Mouse (Mus musculus): ENCODE measurements around the gene Dpp7. TPM values are rescaled to one million over a fixed set of nuclear protein-coding genes. Genes with fewer than 3 reads are reported as not detected.

The Dpp7 gene
- total and polyA plus RNA-seq, 3 experiments = 4.8 to 11.8 (median 5.4) TPM

DNA sequence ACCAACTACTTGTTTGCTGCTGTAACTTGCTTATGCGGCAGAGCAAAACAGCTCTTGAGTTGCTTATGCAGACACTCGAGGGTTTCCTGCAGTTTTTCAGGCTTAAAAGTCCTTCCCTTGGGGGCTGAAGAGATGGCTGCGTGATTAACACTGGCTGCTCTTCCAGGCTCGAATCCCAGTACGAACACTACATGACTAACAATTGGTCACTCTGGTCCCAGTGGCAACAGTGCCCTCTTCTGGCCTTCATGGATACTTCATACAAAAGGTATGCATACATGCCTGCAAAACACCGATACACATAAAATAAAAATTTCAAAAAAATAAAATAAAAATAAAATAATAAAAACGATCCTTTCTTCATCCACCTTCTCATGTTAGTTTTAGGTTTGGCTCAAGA lies 27.7 kb downstream of the Dpp7 start:
- Histone ChIP-seq H3K27ac (no peak overlapping the region), H3K4me3 (no peak overlapping the region), H3K79me2 (replicated peaks; ENCODE audit: control insufficient read depth, insufficient read depth, low read length) (no peaks in the 10 kb centered on the region), H3K9ac (ENCODE audit: low read depth, low read length) (no peak overlapping the region), H3K4me1 (ENCODE audit: control insufficient read depth, insufficient read depth, low read length) (peaks cover 5% of the 10 kb centered on the region), H3K36me3 (ENCODE audit: control insufficient read depth, insufficient read depth, low read length) (no peaks in the 10 kb centered on the region; the same call in 1 of the 2 replicates), H3K27me3 (ENCODE audit: control insufficient read depth, insufficient read depth, low read length) (no peaks in the 10 kb centered on the region)
- 36% methylated on average over 7 of the region's 7 CpGs for WGBS
- intact Hi-C loops (cut with DNase I) = no loop called here
- no peak for DNase-seq
- TF ChIP-seq POLR2A (IDR thresholded peaks at IDR 0.05; ENCODE audit: insufficient read depth, low read depth, low read length) (no peak), CTCF (IDR thresholded peaks at IDR 0.05) (peak; percentile 68)

DNA sequence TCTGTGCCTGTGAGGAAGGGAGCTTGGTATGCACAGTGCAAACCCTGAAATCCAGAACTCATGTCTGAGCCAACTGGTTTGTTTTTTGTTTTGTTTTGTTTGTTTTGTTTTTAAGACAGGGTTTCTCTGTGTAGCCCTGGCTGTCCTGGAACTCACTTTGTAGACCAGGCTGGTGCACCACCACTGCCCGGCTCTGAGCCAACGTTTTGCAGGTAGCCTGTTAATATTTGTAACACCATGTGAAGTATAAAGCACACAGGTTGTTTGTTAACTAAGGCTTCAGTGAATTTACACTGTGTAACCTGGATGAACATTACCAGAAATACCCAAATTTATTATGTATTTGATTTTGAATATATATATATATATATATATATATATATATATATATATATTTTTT lies 30.1 kb downstream of the Dpp7 start:
- intact Hi-C loops (cut with DNase I) = no loop called here
- TF ChIP-seq POLR2A (IDR thresholded peaks at IDR 0.05; ENCODE audit: insufficient read depth, low read depth, low read length) (no peak), EP300 (IDR thresholded peaks at IDR 0.05; ENCODE audit: insufficient read depth, low read depth, low read length) (no peak), CTCF (IDR thresholded peaks at IDR 0.05) (no peak)
- Histone ChIP-seq H3K79me2 (replicated peaks; ENCODE audit: control insufficient read depth, insufficient read depth, low read length) (no peaks in the 10 kb centered on the region), H3K27ac (no peak overlapping the region), H3K27me3 (ENCODE audit: control insufficient read depth, insufficient read depth, low read length) (no peaks in the 10 kb centered on the region), H3K36me3 (ENCODE audit: control insufficient read depth, insufficient read depth, low read length) (no peaks in the 10 kb centered on the region), H3K4me3 (no peak overlapping the region), H3K9ac (ENCODE audit: low read depth, low read length) (no peak overlapping the region), H3K4me1 (ENCODE audit: control insufficient read depth, insufficient read depth, low read length) (no peaks in the 10 kb centered on the region)
- no peak for DNase-seq
- 71% methylated on average over 2 of the region's 2 CpGs for WGBS

DNA sequence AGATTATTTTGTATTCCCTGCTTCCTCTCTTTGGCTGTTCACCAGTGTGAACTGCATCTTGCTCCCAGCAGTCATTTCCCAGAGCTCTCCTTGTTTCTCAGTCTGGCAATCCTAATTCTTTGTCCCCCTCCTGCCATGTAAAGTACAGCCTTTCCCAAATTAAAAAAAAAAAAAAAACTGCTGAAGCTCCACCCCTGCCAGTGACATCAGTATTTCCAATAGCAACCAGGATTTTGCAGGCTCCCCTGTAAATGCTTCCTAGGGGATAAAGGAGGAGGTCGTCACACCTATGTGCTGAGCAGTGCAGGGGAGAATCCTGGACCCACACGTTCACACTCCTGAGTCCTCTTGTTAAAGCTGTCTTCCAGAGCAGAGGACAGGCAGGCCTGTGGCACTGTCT lies 36.1 kb downstream of the Dpp7 start:
- Histone ChIP-seq H3K4me1 (ENCODE audit: control insufficient read depth, insufficient read depth, low read length) (no peaks in the 10 kb centered on the region), H3K9ac (ENCODE audit: low read depth, low read length) (no peak overlapping the region), H3K27me3 (ENCODE audit: control insufficient read depth, insufficient read depth, low read length) (peaks cover 3% of the 10 kb centered on the region; the same call in 1 of the 2 replicates), H3K4me3 (no peak overlapping the region), H3K27ac (no peak overlapping the region), H3K79me2 (replicated peaks; ENCODE audit: control insufficient read depth, insufficient read depth, low read length) (no peaks in the 10 kb centered on the region), H3K36me3 (ENCODE audit: control insufficient read depth, insufficient read depth, low read length) (no peaks in the 10 kb centered on the region)
- TF ChIP-seq EP300 (IDR thresholded peaks at IDR 0.05; ENCODE audit: insufficient read depth, low read depth, low read length) (no peak), POLR2A (IDR thresholded peaks at IDR 0.05; ENCODE audit: insufficient read depth, low read depth, low read length) (no peak), CTCF (IDR thresholded peaks at IDR 0.05) (no peak)
- 33% methylated on average over 2 of the region's 2 CpGs for WGBS
- intact Hi-C loops (cut with DNase I) = no loop called here
- DNase-seq = no peak

DNA sequence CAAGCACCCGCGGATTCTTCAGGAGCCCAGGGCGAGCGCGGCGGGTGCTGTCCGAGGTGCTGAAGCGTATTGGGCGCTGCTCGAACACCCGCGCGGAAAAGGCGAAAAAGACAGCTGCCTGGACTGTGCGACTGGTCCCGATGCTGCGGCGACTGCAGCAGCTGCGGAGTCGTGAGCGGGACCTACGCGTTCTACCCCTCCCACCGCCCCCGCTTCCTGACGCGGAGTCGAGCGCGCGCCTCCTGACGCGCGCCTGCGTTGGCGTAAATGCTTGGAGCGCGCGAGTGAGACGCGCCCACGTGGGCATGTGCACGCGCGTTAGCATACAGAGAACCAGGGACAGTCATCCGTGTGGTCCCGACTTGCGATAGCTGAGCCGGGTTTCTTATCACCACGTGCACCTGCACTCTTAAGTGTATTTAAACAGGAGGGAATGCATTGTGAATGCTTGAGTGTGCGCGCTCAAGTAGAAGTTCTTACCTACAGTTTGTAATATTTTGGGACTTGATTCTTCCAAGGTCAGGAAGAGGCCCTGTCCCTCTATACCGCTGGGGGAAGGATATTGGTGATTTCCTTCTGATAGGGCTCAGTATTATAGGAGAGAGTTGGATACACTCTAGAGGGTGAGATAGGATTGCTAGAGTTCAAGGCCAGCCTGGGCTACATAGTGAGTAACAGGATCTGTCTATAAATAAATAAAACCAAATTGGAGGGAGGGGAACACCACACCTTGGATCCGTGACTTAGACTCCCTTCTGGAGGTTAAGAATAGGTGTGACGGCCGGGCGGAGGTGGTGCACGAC lies 37.0 kb downstream of the Dpp7 start, which contains the start of gene Grin1:
Grin1 (minus strand) TSS at position 217 of the 803 bp plus-strand sequence.
- Histone ChIP-seq H3K9ac (ENCODE audit: low read depth, low read length) (no peak within 1 kb of the TSS), H3K27me3 (ENCODE audit: control insufficient read depth, insufficient read depth, low read length) (peaks cover 3% of the 10 kb centered on the region; the same call in 1 of the 2 replicates), H3K36me3 (ENCODE audit: control insufficient read depth, insufficient read depth, low read length) (no peaks in the 10 kb centered on the region), H3K4me3 (no peak within 1 kb of the TSS), H3K27ac (no peak within 1 kb of the TSS), H3K4me1 (ENCODE audit: control insufficient read depth, insufficient read depth, low read length) (no peaks in the 10 kb centered on the region), H3K79me2 (replicated peaks; ENCODE audit: control insufficient read depth, insufficient read depth, low read length) (no peaks in the 10 kb centered on the region)
- no peak for TF ChIP-seq CTCF (IDR thresholded peaks at IDR 0.05)
- TF ChIP-seq POLR2A (IDR thresholded peaks at IDR 0.05; ENCODE audit: insufficient read depth, low read depth, low read length) = no peak
- TF ChIP-seq EP300 (IDR thresholded peaks at IDR 0.05; ENCODE audit: insufficient read depth, low read depth, low read length) = no peak
- intact Hi-C loops (cut with DNase I) = no loop called here
- WGBS = 10% methylated on average over 58 of the region's 58 CpGs
- DNase-seq = peak; percentile 33 to 65

DNA sequence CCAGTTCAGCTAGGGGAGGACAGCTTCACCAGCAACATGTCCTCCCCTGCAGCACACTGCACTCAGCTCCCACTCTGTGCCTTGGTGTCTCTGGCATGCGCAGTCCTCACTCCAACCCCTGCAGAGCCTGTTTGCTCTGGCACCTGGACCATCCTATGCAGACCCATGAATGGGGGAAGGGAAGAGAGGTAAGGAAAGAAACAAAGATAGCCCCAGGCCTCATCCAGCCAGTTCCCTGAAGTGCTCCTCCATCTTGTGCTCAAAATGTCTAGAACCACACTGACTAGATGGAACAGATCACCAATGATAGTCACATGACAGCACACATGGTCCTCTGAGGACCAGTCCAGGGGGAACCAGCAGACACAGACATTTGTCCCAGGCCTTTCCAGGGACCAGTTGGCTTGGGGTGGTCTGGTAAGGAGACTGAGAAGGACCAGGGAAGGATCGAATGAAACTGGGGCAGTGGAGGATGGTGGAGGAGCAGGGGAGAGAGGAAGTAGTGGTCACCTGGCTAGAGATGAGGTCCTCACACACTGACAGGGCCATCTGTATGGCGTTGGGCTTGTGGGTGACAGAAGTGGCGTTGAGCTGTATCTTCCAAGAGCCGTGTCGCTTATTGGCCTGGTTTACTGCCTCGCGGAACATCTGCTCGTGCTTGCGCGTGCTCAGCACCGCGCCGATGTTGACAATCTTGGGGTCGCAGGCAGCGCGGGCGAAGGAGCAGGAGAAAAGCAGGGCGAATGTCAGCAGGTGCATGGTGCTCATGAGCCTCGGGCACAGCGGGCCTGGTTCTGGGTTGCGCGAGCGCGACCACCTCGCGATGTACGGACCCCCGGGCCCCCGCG lies 37.8 kb downstream of the Dpp7 start:
- Histone ChIP-seq H3K9ac (ENCODE audit: low read depth, low read length) (no peak overlapping the region), H3K79me2 (replicated peaks; ENCODE audit: control insufficient read depth, insufficient read depth, low read length) (no peaks in the 10 kb centered on the region), H3K27me3 (ENCODE audit: control insufficient read depth, insufficient read depth, low read length) (peaks cover 3% of the 10 kb centered on the region; the same call in 1 of the 2 replicates), H3K4me3 (no peak overlapping the region), H3K36me3 (ENCODE audit: control insufficient read depth, insufficient read depth, low read length) (no peaks in the 10 kb centered on the region), H3K27ac (no peak overlapping the region), H3K4me1 (ENCODE audit: control insufficient read depth, insufficient read depth, low read length) (no peaks in the 10 kb centered on the region)
- no peak for TF ChIP-seq EP300 (IDR thresholded peaks at IDR 0.05; ENCODE audit: insufficient read depth, low read depth, low read length)
- no peak for TF ChIP-seq CTCF (IDR thresholded peaks at IDR 0.05)
- TF ChIP-seq POLR2A (IDR thresholded peaks at IDR 0.05; ENCODE audit: insufficient read depth, low read depth, low read length) = no peak
- whole genome bisulfite sequencing = 10% methylated on average over 31 of the region's 31 CpGs
- intact Hi-C loops (cut with DNase I) = no loop called here
- DNase-seq = no peak
